Mouse (Mus musculus) thymus, postnatal 14 days (tissue): ENCODE data around the gene Gm20696.

Experiments used
- DNase-seq: peaks from one replicate; pipeline ENCODE4 v3.0.0; 2021

Gm20696 gene

GRCm38 (mm10) chr6:99475040-99475439 lies 191.6 kb downstream of the Gm20696 start:
- no peak for DNase-seq

- no peak for DNase-seq
Measured at GRCm38 (mm10) chr6:99470906-99471305, 195.7 kb downstream of the Gm20696 start.

- DNase-seq = no peak
Measured at GRCm38 (mm10) chr6:99469134-99469834, 197.3 kb downstream of the Gm20696 start.

GRCm38 (mm10) chr6:99467831-99468230 lies 198.8 kb downstream of the Gm20696 start:
- DNase-seq = no peak

GRCm38 (mm10) chr6:99467109-99467508 lies 199.5 kb downstream of the Gm20696 start:
- no peak for DNase-seq

GRCm38 (mm10) chr6:99466354-99466753 lies 200.2 kb downstream of the Gm20696 start:
- DNase-seq = no peak

- DNase-seq = peak; percentile 32
Measured at GRCm38 (mm10) chr6:99464449-99464848, 202.1 kb downstream of the Gm20696 start.

GRCm38 (mm10) chr6:99463906-99464305 lies 202.7 kb downstream of the Gm20696 start:
- DNase-seq = no peak

GRCm38 (mm10) chr6:99458775-99459174 lies 207.8 kb downstream of the Gm20696 start:
- DNase-seq = no peak

GRCm38 (mm10) chr6:99453763-99454520 lies 212.7 kb downstream of the Gm20696 start:
- DNase-seq = no peak

- DNase-seq = peak; percentile 71
Measured at GRCm38 (mm10) chr6:99452638-99453185, 213.9 kb downstream of the Gm20696 start.

- no peak for DNase-seq
Measured at GRCm38 (mm10) chr6:99451479-99451878, 215.1 kb downstream of the Gm20696 start.

GRCm38 (mm10) chr6:99447447-99447846 lies 219.2 kb downstream of the Gm20696 start:
- DNase-seq = no peak

- DNase-seq = no peak
Measured at GRCm38 (mm10) chr6:99446801-99447415, 219.7 kb downstream of the Gm20696 start.

GRCm38 (mm10) chr6:99443460-99443859 lies 223.1 kb downstream of the Gm20696 start:
- DNase-seq = no peak

GRCm38 (mm10) chr6:99441100-99441499 lies 225.5 kb downstream of the Gm20696 start:
- DNase-seq = no peak

- DNase-seq = no peak
Measured at GRCm38 (mm10) chr6:99440606-99441005, 226.0 kb downstream of the Gm20696 start.

- DNase-seq = no peak
Measured at GRCm38 (mm10) chr6:99439878-99440361, 226.7 kb downstream of the Gm20696 start.

GRCm38 (mm10) chr6:99439214-99439877 lies 227.3 kb downstream of the Gm20696 start:
- DNase-seq = no peak

- DNase-seq = no peak
Measured at GRCm38 (mm10) chr6:99436371-99436770, 230.2 kb downstream of the Gm20696 start.

- peak; percentile 38 for DNase-seq
Measured at GRCm38 (mm10) chr6:99435140-99435539, 231.5 kb downstream of the Gm20696 start.

GRCm38 (mm10) chr6:99433006-99433405 lies 233.6 kb downstream of the Gm20696 start:
- no peak for DNase-seq

GRCm38 (mm10) chr6:99431941-99432340 lies 234.7 kb downstream of the Gm20696 start:
- no peak for DNase-seq
